Mouse (Mus musculus) testis, adult 2 months (tissue): ENCODE measurements around the gene Xylt1. TPM values are rescaled to one million over a fixed set of nuclear protein-coding genes. Genes with fewer than 3 reads are reported as not detected.
A peak's percentile ranks its signal among the peaks of the same experiment; 100 is the strongest.

ENCODE experiments used
- H3K27ac ChIP-seq: fragments of 200-500 bp; 2 replicates; pipeline ENCODE4 v1.5.1; 2012; ENCODE audit warnings: low read depth, low read length; ENCODE audit not compliant: control insufficient read depth, insufficient read depth
- H3K27me3 ChIP-seq: fragments of 200-500 bp; 2 replicates; pipeline ENCODE4 v1.6.1; 2012; ENCODE audit warnings: mild to moderate bottlenecking, low read length, moderate library complexity; ENCODE audit not compliant: control insufficient read depth, insufficient read depth
- H3K36me3 ChIP-seq: fragments of 200-500 bp; 2 replicates; pipeline ENCODE4 v1.6.1; 2012; ENCODE audit warnings: mild to moderate bottlenecking, low read length; ENCODE audit not compliant: control insufficient read depth, insufficient read depth
- H3K4me1 ChIP-seq: fragments of 200-500 bp; 2 replicates; pipeline ENCODE4 v1.6.1; 2012; ENCODE audit warnings: low read length; ENCODE audit not compliant: control insufficient read depth, insufficient read depth
- H3K4me3 ChIP-seq: fragments of 200-500 bp; 2 replicates; pipeline ENCODE4 v1.5.1; 2012; ENCODE audit warnings: low read depth, mild to moderate bottlenecking, low read length, moderate library complexity, mixed read lengths; ENCODE audit not compliant: control insufficient read depth
- CTCF ChIP-seq: fragments of 200-500 bp; IDR thresholded peaks from 2 replicates; pipeline ENCODE4 v1.5.1; 2012; ENCODE audit warnings: low read depth, mild to moderate bottlenecking, inconsistent platforms, low read length, moderate library complexity; ENCODE audit not compliant: control insufficient read depth, insufficient read depth, insufficient replicate concordance
- POLR2A ChIP-seq: fragments of 200-500 bp; IDR thresholded peaks from 2 replicates; pipeline ENCODE4 v1.6.1; 2012; ENCODE audit warnings: low read depth, mild to moderate bottlenecking, inconsistent platforms, low read length, moderate library complexity; ENCODE audit not compliant: control insufficient read depth
- polyA plus RNA-seq: library from polyadenylated mRNA; depleted of rRNA; stranded (reverse); fragments of >200 nt; gene quantifications from 2 replicates; pipeline ENCODE4 v1.2.3, GENCODE M21; 2012

Xylt1 gene
- polyA plus RNA-seq, 1 experiment, result 0.79 TPM

DNA sequence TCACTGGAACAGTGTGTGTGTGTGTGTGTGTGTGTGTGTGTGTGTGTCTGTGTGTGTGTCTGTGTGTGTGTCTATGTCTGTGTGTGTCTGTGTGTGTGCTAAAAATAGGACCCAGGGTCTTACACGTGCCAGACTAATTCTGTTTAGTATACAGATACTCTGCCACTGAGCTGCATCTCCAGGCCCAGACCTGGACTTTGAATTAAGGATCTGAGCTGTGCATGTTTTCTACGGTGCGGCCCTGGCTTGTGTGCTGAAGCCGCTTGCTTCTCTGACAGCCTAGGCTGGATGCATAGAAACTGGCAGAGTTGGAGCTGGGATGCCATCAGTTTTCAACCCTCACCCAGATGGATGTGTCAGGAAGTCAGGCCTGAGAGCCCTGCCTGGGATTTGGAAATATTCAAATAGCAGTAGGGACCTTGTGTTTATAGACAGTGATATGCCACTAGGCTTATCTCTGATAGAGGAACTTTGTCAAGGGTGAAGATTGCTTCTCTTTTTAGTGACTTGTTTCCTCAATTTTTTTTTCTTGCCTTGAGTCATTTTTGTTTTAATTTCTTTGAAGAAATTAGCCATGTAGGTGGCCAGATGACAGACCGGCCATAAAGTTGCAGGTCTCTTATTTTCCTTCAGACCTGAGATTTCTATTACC lies 11.4 kb upstream of the Xylt1 start:
- Histone ChIP-seq H3K27ac (peak overlapping the region; percentile 49; the same call in 1 of the 2 replicates), H3K4me3 (no peak overlapping the region), H3K36me3 (no peaks in the 10 kb centered on the region), H3K27me3 (no peaks in the 10 kb centered on the region), H3K4me1 (no peaks in the 10 kb centered on the region)
- TF ChIP-seq CTCF (no peak), POLR2A (no peak)

DNA sequence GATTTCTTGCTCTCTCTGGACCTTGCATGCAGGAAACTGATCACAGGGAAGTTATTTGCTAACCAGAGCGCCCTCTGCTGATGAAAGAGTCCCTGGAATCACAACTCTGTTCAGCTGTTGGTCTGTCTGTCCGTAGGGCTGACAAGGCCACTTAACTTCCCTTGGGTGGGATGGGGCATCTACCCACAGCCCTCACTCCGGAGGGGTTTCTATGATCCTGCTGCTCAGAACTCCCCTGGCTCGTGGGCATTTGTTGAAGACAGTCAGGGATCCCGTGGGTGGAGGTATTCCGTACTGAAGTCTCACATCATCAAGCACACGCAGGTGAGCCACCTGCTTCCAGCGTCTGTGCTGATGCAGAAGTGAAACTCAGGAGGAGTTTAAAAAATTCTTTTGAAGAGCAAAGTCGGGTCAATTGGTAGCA lies 4.9 kb upstream of the Xylt1 start:
- Histone ChIP-seq H3K4me3 (no peak overlapping the region), H3K27ac (no peak overlapping the region), H3K36me3 (no peaks in the 10 kb centered on the region), H3K27me3 (no peaks in the 10 kb centered on the region), H3K4me1 (peaks cover 7% of the 10 kb centered on the region)
- TF ChIP-seq POLR2A (no peak), CTCF (peak; percentile 5; the same call in 1 of the 2 replicates)

- no peaks in the 10 kb centered on the region for H3K27me3 ChIP-seq
- peaks cover 15% of the 10 kb centered on the region for H3K4me1 ChIP-seq
- TF ChIP-seq POLR2A (no peak), CTCF (no peak)
- no peak overlapping the region for H3K27ac ChIP-seq
- H3K4me3 ChIP-seq, result no peak overlapping the region
- no peaks in the 10 kb centered on the region for H3K36me3 ChIP-seq
These were observed 3.6 kb upstream of the Xylt1 start for GRCm38 (mm10) chr7:117377138-117377537.

DNA sequence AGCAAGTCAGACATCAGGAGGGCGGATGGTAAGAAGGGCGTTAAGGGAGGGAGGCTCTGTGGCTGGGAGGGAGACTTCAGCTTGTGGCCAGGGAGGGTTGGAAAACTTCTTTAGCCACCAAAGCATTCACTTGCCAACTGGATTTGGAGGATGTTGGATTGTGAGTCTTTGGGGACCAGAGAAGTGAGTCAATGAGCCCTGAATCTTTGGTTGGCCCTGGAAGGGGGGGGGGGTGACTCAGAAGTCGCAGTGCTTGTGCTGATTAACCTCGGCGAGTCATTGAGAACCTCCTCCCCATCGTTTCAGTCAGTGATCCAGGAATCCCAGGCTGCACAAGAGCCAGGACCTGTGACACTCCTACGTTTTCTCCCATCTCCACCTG lies 752 bp upstream of the Xylt1 start:
- Histone ChIP-seq H3K27ac (no peak overlapping the region), H3K4me1 (peaks cover 15% of the 10 kb centered on the region), H3K36me3 (no peaks in the 10 kb centered on the region), H3K27me3 (no peaks in the 10 kb centered on the region), H3K4me3 (peak overlapping the region; percentile 71)
- no peak for TF ChIP-seq POLR2A
- TF ChIP-seq CTCF, result no peak

DNA sequence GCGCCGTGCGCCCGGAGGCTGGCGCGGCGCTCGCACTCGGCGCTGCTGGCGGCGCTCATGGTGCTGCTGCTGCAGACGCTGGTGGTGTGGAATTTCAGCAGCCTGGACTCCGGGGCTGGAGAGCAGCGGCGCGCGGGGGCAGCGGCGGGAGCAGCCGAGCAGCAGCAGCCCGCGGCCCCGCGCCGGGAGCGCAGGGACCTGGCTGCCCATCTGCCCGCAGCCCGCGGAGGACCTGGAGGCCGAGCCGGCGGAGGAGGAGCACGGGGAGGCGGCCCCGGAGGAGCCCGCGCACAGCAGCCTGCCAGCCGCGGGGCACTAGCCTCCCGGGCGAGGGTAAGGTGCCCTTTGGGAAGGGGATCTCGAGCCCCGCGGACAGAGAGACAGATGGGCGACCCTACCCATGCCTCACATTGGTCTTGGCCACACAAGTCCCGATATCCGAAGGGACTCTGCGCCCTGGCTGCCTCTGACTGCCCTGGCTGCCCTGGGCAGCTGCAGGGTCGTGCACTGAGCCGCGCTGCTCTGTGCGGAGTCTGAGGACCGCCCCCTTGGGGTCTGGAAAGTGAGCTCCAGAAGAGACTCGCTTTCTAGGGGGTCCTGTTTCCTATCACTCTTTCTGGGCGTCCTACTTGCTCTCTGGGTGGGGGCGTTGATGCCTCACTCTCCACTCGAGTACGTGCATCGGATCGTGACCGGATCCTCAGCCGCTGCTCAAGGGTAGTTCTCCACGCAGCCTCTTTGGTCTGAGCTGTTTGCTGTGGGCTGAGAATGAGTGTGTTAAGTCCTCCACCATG lies 606 bp downstream of the Xylt1 start:
- Histone ChIP-seq H3K27me3 (no peaks in the 10 kb centered on the region), H3K4me1 (peaks cover 15% of the 10 kb centered on the region), H3K27ac (no peak overlapping the region), H3K4me3 (peak overlapping the region; percentile 71), H3K36me3 (no peaks in the 10 kb centered on the region)
- TF ChIP-seq CTCF, result no peak
- TF ChIP-seq POLR2A, result no peak

DNA sequence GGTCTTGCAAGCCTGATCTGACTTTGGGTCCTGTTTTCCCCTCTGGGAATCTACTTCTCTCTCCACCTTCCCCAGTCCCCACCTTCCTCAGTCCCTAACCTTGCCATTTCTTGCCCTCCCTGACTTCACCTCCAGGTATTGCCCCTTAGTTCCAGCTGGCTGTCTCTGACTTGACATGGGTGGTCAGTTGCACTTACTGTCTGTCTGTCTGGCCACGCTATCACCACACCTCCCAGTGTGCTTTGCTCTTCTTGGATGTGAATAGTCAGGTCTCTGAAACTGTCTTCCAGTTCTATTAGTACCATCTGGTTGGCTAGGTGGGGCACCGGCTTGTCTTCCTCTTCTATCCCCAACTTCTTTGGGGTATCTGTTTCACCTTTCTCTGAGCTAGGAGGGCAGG lies 1.2 kb downstream of the Xylt1 start:
- H3K4me3 ChIP-seq, result peak overlapping the region; percentile 71; the same call in 1 of the 2 replicates
- no peaks in the 10 kb centered on the region for H3K27me3 ChIP-seq
- H3K27ac ChIP-seq, result no peak overlapping the region
- peaks cover 15% of the 10 kb centered on the region for H3K4me1 ChIP-seq
- TF ChIP-seq POLR2A, result no peak
- no peaks in the 10 kb centered on the region for H3K36me3 ChIP-seq

DNA sequence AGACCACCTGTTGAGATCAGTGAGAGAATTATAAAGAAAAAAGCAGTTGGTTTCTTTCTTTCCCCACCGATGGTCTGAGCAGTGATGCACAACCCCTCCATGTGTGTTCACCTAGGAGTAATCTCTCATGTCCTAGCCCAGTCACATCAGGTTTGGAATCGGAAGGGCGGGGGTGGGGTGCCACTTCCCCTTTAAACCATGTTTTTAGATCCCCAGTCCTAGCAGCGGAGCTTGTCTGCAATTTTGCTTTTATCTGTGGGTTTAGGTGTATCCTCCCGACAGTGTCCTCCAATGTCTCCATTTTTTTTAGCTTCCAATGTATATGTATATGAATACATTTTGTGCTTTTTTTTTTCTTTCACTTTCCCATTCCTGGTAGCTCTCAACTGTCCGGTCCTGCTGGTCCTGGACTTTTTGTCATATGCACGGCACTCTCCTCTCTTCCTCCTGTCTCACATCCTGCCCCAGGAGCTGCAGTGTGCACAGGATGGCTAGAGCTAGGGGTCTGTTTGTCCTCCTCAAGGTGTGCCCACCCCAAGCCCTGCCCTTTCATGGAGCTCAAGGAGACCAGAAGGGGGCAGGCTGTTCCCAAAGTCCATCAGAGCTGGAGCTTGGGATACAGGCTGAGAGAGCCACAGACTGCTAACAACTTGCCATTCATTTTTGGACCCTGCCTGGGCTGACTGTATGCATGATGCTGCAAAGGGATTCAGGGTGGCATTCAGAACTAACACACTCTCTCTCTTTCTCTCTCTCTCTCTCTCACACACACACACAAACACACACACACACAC lies 2.6 kb downstream of the Xylt1 start:
- H3K36me3 ChIP-seq, result no peaks in the 10 kb centered on the region
- H3K27me3 ChIP-seq, result no peaks in the 10 kb centered on the region
- TF ChIP-seq POLR2A (no peak), CTCF (peak; percentile 29; the same call in 1 of the 2 replicates)
- peaks cover 15% of the 10 kb centered on the region for H3K4me1 ChIP-seq
- no peak overlapping the region for H3K4me3 ChIP-seq
- no peak overlapping the region for H3K27ac ChIP-seq
